Mouse (Mus musculus) T-helper 17 cell (primary cell): ENCODE data around the gene Matk.
"Not testable (repeated sequence)": the region's sequence is repeated elsewhere in the genome, so short reads cannot be mapped to it uniquely, and the experiment has no call there.

ENCODE experiments used
- in situ Hi-C, 2 experiments: fragments of 300-600 bp; cut with MboI, MseI; formaldehyde crosslinking; loops; 1 replicate in 1 of 2; 2 replicates in 1 of 2; pipeline ENCODE4 v1.15.1; 2025; ENCODE audit warnings: high pct_unique_total_duplicates in 2 of 2

Gene Matk

DNA sequence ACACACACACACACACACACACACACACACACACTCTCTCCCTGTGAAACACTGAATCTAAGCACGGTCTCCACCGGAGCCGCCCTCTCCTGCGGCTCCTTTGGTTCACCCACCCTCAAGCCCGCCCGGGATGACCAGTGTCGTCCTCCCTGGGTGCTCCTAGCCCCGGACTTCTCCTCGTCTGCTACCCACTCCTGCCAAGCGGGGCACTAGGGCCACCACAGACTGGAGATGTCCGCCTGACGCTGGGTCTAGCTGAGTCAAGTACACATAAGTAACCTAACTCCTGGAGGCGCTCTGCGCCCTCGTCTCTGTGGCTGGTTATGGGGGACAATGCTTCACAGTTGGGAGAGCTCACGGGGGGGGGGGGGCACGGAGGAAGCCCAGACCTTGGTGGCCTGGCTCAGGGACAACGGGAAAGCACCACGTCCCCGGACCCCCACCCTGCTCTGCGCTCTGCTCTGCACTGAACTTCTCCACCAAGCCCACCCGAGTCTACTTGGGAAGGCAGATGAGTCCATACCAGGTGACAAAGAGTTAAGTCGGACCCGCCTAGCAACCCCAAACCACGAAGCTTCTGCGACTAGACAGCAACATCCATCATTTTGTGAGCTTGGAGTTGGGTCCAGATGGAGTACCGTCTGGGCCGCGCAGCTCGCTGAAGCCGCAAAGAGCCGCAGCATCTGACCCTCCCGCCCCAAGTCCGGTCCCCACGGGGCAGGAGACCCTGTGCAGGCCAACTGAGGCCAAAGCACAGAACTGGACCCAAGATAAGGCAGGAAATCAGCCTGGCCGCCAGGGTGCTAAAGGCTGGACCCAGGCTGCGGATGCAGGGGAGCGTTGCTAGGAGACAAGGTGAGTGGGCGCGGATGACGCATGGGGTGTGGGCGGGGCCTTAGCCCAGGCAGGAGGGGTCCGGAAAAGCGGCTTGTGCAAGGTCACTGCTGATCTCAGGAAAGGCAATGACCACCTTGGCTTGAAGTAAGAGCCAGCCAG lies at the start of gene Matk:
Gene Matk (plus strand): TSS at position 512 of the 996 bp plus-strand sequence.
- in situ Hi-C loops = no loop called here

DNA sequence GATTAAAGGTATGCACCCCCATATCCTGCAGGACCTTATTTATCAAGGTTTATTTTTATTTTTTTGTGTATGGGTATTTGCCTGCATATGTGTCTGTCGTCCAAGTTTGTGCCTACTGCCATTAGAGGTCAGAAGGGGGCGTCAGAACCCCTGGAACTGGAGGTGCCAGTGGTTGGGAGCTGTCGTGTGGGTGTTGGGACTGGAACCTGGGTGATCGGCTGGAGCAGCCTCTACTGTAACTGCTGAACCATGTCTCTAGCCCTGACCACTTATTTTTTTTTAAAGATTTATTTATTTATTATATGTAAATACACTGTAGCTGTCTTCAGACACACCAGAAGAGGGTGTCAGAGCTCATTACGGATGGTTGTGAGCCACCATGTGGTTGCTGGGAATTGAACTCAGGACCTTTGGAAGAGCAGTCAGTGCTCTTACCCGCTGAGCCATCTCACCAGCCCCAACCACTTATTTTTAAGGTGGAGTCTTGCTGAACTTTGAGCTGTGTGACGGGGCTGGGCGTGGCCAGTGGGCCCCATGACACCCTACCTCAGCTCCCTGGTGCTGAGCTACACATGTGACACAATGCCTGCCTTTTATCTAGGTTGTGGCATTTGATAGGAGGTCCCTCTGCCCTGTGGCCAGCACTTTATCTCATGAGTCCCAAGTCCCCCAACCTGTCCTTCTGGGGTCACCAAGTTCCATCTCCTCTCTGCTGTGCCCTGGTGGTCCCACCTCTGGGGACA lies 49.6 kb upstream of the Matk start:
- in situ Hi-C loops = no loop called here

DNA sequence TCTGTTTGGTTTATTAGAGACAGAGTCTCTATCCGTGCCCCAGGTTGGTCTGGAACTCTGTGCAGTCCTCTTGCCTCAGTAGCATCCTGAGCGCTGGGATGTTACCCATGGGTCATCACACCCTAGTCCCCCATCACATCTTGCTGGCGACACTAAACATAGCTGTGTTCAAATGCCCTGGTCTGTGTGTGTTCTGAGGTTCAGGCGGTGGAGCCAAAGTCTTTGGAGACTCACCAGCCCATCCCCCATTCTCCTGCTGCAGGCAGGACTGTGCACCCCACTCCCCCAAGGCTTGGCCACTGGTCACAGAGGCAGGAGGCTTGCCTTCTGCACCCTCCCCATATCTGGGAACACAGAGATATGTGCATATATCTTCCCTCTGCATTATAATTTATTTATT lies 48.6 kb upstream of the Matk start:
- in situ Hi-C loops = no loop called here

DNA sequence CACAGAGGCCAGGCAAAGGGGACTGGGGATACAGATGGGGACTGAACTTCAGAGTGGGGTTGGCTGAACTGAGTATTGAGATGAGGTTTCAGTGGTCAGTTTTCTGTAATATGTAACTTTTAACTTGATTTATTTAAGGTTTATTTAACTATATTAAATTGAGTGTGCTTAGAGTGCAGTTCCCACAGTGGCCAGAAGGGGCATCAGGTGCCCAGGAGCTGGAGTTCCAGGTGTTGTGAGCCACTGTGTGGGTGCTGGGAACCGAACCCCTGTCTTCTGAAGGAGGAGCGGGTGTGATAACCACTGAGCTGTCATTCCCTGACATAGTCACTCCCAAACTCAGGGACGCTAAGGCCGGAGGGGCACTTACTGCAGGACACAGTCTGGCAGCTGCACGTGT lies 42.6 kb upstream of the Matk start:
- in situ Hi-C loops = no loop called here

DNA sequence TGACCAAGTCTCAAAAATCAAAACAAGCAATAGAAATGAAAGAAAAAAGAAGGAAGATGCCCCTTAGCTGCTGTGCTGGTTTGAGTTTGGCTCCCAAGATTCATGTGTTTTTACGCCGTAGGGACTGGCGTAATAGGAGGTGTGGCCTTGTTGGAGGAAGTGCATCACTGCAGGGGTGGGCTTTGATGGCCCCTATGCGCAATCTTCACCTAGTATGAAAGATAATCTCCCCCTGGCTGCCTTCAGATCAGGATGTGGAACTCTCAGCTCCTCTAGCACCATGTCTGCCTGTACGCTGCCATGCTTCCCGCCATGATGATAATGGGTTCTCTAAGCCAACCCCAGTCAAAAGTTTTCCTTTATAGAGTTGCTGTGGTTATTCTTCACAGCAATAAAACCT lies 36.5 kb upstream of the Matk start:
- in situ Hi-C loops = no loop called here

DNA sequence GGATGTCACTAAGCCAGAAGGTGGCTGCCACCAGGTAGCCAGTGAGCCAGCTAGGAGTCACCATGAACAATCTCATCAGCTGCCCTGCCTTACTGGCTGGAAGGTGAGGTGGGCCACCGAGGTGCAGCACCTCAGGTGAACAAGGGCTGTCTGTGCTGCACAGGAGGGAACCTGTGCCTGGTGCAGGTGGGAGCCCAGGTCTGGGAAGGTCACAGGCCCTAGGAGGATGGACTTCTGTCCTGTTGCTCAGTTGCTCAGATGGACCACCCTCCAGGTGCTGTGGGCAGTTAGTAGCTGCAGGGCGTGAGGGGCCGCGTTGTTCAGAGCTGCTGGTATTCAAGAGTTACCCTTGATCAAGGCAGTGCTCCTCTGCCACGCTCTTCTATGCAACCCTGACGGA lies 35.9 kb upstream of the Matk start:
- in situ Hi-C loops = no loop called here

DNA sequence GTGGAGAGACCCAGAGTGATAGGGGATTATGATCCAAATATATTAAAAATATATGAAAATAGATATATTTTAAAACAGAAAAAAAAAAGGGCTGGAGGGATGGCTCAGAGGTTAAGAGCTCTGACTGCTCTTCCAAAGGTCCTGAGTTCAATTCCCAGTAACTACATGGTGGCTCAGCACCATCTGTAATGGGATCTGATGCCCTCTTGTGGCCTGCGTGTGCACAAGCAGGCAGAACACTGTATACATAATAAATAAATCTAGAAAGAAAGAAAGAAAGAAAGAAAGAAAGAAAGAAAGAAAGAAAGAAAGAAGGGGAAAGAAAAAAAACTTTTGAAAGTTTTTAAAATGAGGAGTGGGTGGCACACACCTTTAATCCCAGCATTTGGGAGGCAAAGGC lies 35.5 kb upstream of the Matk start:
- in situ Hi-C loops = not testable (repeated sequence)

DNA sequence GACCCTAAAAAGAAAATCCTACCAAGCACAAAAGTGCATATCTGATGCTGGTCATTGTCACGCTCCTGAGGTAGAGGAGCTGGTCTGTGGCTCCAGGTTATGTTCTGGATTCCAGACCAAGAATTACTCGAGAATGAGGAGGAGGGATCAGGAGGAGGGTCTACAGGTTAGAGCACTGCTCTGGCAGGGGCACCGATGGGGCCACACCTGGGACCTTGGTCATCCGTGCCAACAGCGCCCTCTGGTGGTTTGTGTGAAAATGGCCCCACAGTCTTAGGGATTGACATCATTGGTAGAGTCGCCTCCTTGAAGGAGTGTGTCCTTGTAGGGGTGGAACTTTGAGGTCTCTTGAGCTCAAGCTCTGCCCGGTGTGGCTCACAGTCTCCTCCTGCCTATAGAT lies 34.8 kb upstream of the Matk start:
- in situ Hi-C loops = no loop called here

DNA sequence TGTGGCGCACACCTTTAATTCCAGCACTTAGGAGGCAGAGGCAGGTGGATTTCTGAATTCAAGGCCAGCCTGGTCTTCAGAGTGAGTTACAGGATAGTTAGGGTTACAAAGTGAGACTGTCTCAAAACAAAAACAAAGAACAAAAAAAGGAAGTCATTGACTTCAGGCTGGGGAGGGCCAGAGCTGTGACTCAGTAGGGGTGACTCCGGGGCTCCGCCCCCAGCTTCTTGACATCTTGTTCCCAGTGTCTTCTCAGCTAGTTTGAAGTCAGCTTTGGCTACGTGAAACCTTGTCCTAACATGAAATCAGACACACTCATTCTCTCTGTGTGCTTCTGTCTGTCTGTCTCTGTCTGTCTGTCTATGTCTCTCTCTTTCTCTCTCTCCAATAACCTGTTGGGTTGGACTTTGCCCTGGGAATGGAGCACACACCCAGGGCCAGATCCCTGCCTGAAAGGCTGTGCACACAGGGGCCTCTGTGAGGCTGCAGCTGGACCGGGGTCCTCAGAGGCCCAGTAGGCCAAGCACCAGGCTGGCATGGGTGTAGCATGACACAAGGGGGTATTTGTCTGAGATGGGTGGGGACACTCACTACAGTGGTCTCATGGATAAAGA lies 31.2 kb upstream of the Matk start:
- in situ Hi-C loops = no loop called here

DNA sequence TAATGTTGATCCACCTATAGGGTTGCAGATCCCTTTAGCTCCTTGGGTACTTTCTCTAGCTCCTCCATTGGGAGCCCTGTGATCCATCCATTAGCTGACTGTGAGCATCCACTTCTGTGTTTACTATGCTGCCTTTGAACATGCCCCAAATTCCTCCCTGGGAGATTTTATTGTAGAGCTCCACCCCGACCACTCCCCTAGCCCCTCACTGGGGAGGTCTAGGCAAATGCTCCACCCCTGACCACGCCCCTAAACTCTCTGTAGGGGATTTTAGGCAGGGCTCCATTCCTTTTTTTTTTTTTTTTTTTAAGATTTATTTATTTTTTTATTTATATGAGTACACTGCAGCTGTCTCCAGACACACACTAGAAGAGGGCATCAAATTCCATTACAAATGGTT lies 29.0 kb upstream of the Matk start:
- in situ Hi-C loops = not testable (repeated sequence)

DNA sequence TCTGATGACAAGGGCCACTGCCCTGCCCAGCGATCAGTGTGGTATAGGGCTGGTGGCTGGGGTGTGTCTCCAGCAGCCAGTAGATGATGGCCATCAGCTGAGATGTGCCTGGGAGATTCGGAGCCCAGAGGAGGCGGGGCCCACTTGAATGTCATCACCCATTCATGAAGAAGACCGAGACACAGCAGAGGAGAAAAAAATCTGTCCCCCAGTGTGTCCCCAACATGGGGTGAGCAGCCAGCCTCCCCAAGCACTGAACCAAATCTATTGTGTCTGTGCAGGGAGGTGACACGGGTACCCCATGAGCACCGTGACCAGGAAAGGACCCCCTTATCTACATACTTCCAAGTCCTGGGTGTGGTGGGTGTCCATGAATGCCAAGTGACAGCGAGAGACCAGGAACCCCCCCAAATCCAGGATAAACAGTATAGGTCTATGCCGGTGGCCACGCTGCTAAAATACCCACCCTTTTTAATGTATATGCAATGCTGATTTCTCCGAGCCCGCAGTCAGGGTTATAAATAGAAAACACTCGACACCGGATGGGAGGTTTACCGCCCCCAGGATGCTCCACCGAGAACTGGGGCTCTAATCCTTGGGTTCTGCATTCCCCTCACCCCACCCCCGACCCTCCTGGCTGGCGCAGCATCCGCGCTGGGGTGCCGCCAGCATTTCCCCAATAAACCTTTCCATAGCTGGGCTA lies 22.8 kb upstream of the Matk start:
- in situ Hi-C loops = loop anchor here in 1 of 2 experiments (10.0 kb wide), 1 partner anchor 1545 kb away; no protein-coding TSS in a partner anchor

DNA sequence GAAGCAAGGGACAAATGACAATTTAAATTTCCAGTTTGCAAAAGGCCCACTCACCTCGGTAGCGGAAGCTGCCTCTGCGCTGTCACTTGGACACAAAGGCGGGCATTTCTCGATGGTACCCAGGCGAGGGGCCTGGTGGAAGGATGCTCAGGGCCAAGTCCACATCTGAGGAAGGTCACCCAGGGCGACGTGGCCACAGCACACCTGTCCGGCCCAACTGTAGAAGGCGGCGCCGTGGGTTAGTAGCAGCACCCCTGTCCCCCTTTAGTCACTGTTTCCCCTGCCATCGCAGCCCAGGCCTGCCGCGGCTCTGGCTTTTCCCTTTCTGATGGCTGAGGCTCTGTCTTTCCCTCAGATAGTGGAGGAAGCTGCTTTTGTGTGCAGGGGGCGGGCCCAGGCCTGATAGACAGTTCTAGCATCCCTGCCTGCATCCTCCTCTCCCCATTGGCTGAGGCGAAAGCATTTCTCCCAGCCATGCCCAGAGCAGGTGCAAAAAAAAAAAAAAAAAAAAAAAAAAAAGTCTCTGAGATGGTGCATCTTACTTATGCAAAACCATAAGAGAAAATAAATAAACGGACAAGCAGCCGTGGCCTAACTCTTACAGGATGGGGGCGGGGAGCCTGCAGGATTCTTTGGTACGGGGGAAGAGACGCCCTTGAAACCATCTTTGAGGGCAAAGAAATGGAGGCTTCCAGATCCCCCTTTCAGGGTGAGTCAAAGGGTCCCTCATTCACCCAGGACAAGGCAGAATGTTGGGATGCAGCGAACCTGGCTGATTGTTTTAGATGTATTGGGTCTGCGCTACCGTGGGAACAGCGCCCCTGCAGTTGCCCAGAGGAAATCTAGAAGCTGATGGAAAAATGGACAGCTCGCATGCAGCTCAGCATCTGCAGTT lies 22.1 kb upstream of the Matk start, which contains the start of gene Atcay:
Gene Atcay (minus strand): TSS at position 396 of the 895 bp plus-strand sequence.
- in situ Hi-C loops = loop anchor here in 1 of 2 experiments (10.0 kb wide), 1 partner anchor 1544 kb away; no protein-coding TSS in a partner anchor

DNA sequence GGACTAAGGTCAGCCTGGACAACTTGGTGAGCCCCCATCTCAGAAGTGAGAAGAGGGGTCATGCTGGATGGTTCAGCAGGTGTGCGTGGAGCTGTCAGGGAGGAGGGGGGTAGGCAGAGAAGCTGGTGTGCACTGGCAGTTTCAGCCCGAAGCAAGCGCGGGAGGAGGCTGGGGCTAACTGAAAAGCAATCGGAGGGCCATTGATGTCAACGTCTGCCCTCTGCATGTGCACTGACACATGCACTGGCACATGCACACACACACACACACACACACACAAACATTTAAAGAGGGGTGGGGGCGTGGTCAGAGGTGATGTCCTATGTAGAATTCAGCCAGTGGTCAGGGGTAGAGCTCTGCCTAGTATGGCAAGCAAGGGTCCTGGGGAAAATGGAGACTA lies 21.3 kb upstream of the Matk start:
- in situ Hi-C loops = loop anchor here in 1 of 2 experiments (10.0 kb wide), 1 partner anchor 1543 kb away; no protein-coding TSS in a partner anchor

DNA sequence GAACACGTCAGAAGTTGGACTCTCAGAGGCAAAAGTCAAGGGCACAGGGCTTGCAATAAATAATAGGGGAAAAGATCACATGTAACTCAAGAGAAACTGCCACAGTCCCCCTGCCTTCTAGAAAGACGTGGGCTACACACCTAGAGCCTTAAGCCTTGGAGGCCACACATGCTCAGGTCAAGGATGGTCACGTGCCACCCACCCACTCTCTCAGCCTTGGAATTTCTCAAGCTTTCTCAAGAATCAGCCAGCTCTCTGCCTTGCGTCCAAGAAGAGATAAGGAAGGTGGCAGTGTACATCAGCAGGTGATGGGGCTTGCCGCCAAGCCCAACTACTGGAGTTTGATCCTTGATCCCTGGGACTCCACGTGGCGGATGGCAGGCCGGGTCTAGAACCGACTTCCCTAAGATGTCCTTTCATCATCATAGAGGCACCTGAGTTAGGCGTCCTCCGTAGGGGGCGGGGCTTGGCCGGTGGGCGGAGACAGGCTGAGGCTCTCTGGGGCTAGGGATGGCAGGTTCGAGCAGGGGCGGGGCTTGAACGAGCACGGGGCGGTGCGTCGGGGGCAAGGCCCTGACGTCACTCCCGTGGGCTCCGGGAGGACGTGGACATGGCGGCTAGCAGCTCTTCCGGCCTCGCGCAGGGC lies 20.0 kb upstream of the Matk start, which contains the start of gene Zfr2:
Gene Zfr2 (plus strand): TSS at position 576 of the 646 bp plus-strand sequence.
- in situ Hi-C loops = loop anchor here in 1 of 2 experiments (10.0 kb wide), 1 partner anchor 1542 kb away; no protein-coding TSS in a partner anchor

DNA sequence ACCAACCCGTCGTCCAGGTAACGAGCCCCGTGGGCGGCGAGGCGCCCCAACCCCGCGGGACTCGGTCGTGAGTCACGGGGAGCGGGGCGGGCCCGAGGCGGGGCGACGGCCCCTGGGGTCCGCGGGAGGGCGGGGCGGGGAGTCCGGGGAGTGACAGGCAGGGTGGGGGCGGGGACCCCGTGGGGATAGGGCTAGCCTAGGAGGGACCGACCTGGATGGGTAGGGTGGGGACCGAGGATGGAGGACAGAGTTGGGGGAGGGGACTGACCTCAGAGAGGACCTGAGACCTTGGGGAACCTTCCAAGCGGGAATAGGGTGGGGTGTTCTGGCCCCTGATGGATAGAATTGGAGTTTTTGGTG lies 19.5 kb upstream of the Matk start:
- in situ Hi-C loops = loop anchor here in 1 of 2 experiments (10.0 kb wide), 1 partner anchor 1542 kb away; no protein-coding TSS in a partner anchor

DNA sequence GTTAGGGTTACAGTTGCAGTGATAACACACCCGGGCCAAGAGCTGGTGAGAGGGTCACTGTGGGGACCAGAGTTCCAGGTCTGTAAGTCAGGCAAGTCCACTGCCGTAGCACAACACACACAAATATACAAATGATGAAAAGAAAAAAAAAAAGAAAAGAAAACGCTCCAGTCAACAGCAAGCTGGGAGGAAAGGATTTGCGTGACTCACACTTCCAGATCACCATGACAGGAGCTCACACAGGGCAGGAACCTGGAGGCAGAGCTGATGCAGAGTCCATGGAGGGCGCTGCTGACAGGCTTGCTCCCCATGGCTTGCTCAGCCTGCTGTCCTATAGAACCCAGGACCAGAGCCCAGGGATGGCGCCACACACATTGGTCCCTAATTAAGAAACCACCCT lies 18.5 kb upstream of the Matk start:
- in situ Hi-C loops = loop anchor here in 1 of 2 experiments (10.0 kb wide), 1 partner anchor 1541 kb away; no protein-coding TSS in a partner anchor

DNA sequence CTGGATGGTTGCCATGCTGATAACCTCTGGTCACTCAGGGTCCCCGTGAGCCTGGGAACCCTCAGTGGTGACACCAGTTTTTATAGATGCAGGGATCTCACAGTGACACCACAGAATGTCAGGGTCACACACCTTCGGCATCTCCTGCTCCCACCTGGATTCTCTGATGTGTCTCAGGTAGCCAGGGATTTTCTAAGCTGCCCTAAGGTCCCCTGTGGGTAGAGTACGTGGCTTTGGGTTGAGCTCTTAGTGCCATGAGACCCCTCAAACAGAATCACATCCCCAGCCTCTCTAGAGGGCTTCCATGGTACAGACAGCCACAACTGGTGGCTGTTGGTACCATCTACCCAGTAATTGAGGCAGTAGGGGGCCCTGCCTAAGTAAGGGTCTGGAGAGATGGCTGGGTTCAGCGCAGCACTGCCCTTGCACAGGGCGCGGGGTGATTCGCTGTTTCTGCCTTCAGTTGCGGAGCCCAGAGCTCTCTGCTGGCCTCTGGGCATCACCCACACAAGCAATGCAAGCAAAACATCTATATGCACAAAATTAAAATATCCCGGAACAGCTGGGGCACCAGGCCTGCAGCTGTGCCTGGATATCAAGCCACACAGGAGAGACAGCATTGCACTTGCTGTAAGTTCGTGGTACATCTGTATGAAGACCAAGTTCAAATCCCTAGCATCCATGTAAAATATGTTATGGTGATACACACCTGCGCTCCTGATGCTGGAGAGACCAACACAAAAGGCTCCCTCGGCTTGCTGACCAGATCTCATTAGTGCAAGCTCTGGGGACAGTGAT lies 16.1 kb upstream of the Matk start:
- in situ Hi-C loops = loop anchor here in 1 of 2 experiments (10.0 kb wide), 1 partner anchor 1538 kb away; no protein-coding TSS in a partner anchor

DNA sequence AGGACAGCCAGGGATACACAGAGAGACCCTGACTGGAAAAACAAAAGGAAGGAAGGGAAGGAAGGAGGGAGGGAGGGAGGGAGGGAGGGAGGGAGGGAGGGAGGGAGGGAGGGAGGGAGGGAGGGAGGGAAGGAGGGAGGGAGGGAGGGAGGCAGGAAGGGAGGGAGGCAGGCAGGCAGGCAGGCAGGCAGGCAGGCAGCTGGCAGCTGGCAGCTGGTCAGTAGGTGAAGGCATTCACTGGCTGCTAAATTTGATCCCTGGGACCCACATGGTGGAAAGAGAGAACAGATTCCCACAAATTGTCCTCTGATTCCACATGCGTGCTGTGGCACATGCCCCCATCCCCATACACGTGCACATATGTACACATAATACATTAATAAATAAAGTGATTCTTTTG lies 14.1 kb upstream of the Matk start:
- in situ Hi-C loops = loop anchor here in 1 of 2 experiments (10.0 kb wide), 1 partner anchor 1536 kb away; no protein-coding TSS in a partner anchor
